8 mouse cellular contexts compared by ENCODE assay signal in genomic region chr1:111864063-111864778, GRCm38 (mm10). TPM values are rescaled to one million over a fixed set of nuclear protein-coding genes. Genes with fewer than 3 reads are reported as not detected.
DNase-seq lines count a peak whose midpoint lies in the region; ATAC-seq and TF ChIP-seq lines count a peak whose summit lies in the region.

No protein-coding gene starts in this region.

- H3K9me3 ChIP-seq in heart, embryonic 10.5 days = no peaks in the 10 kb centered on the region
- no peaks in the 10 kb centered on the region for H3K9me3 ChIP-seq in kidney, embryonic 14.5 days (ENCODE audit: control insufficient read depth, low read length)
- no peaks in the 10 kb centered on the region for H3K9me3 ChIP-seq in limb, embryonic 14.5 days (ENCODE audit: control insufficient read depth, low read length)
- H3K9me3 ChIP-seq in midbrain, embryonic 16.5 days (replicated peaks; ENCODE audit: control insufficient read depth, low read length, poor library complexity, severe bottlenecking) = no peaks in the 10 kb centered on the region

- DNase-seq in brain, adult 2 months (ENCODE audit: low read depth, low spot score) = peak; percentile 94
- DNase-seq in heart, embryonic 10.5 days (ENCODE audit: low spot score) = peak; percentile 88
- DNase-seq in limb, embryonic 14.5 days (ENCODE audit: low spot score) = peak; percentile 79
- peak; percentile 10 to 34 for DNase-seq in spleen, postnatal 14 days (ENCODE audit: low spot score in 2 of 2)

- TF ChIP-seq POLR2A in embryonic fibroblast, embryonic 13.5 days (IDR thresholded peaks at IDR 0.05; ENCODE audit: low read depth, low read length) = 0 out of 2 replicates have a peak, but pooled peaks have one; percentile 35
- TF ChIP-seq POLR2A in limb, embryonic 14.5 days (IDR thresholded peaks at IDR 0.05; ENCODE audit: borderline replicate concordance, extremely low read depth, insufficient read depth, insufficient read length) = no peak

- H3K79me2 ChIP-seq in C2C12 (ENCODE audit: control insufficient read depth, insufficient read depth) = no peaks in the 10 kb centered on the region

- H3K27ac ChIP-seq in embryonic fibroblast, embryonic 13.5 days (ENCODE audit: insufficient read depth, low read length) = peak overlapping the region; percentile 83
- H3K27ac ChIP-seq in heart, embryonic 10.5 days = peak overlapping the region; percentile 91
- H3K27ac ChIP-seq in kidney, embryonic 14.5 days (ENCODE audit: low read depth, low read length) = peak overlapping the region; percentile 92
- H3K27ac ChIP-seq in limb, embryonic 14.5 days (replicated peaks; ENCODE audit: low read depth, low read length) = peak overlapping the region; percentile 99
- H3K27ac ChIP-seq in midbrain, embryonic 16.5 days (ENCODE audit: low read length) = peak overlapping the region; percentile 90

- H3K9ac ChIP-seq in kidney, embryonic 14.5 days (ENCODE audit: low read depth, low read length) = peak overlapping the region; percentile 85
- H3K9ac ChIP-seq in limb, embryonic 14.5 days (ENCODE audit: low read depth, low read length, severe bottlenecking) = peak overlapping the region; percentile 96
- peak overlapping the region; percentile 89 for H3K9ac ChIP-seq in midbrain, embryonic 16.5 days (ENCODE audit: low read depth, low read length)

- WGBS in heart, embryonic 10.5 days = under 1% methylated on average over 41 of the region's 41 CpGs
- under 1% methylated on average over 40 of the region's 41 CpGs for WGBS in kidney, embryonic 14.5 days
- 2% methylated on average over 33 of the region's 41 CpGs for WGBS in limb, embryonic 14.5 days
- under 1% methylated on average over 35 of the region's 41 CpGs for WGBS in midbrain, embryonic 16.5 days

- peak overlapping the region; percentile 50 for H3K4me3 ChIP-seq in C2C12 (ENCODE audit: insufficient read depth, poor library complexity, severe bottlenecking)
- H3K4me3 ChIP-seq in embryonic fibroblast, embryonic 13.5 days (ENCODE audit: insufficient read depth, low read length) = peak overlapping the region; percentile 87
- peak overlapping the region; percentile 82 for H3K4me3 ChIP-seq in heart, embryonic 10.5 days
- H3K4me3 ChIP-seq in kidney, embryonic 14.5 days (ENCODE audit: low read length) = peak overlapping the region; percentile 75
- peak overlapping the region; percentile 83 for H3K4me3 ChIP-seq in limb, embryonic 14.5 days (replicated peaks; ENCODE audit: low read length)
- peak overlapping the region; percentile 73 for H3K4me3 ChIP-seq in midbrain, embryonic 16.5 days (ENCODE audit: low read depth, low read length)

- H3K79me3 ChIP-seq in C2C12 (ENCODE audit: low read depth) = peaks cover 2% of the 10 kb centered on the region

- TF ChIP-seq CTCF in C2C12 (IDR thresholded peaks at IDR 0.05; ENCODE audit: control insufficient read depth, insufficient read depth, insufficient read length) = peak; percentile 69
- peak; percentile 66; the same call in 1 of the 2 replicates for TF ChIP-seq CTCF in embryonic fibroblast, embryonic 13.5 days (IDR thresholded peaks at IDR 0.05; ENCODE audit: borderline replicate concordance, insufficient read depth, low read length)

- H3K27me3 ChIP-seq in C2C12 (ENCODE audit: control insufficient read depth, insufficient read depth, insufficient read length) = no peaks in the 10 kb centered on the region
- no peaks in the 10 kb centered on the region for H3K27me3 ChIP-seq in heart, embryonic 10.5 days (ENCODE audit: insufficient read depth, poor library complexity, severe bottlenecking)
- H3K27me3 ChIP-seq in kidney, embryonic 14.5 days (ENCODE audit: control insufficient read depth, insufficient read depth, low read length) = no peaks in the 10 kb centered on the region
- H3K27me3 ChIP-seq in limb, embryonic 14.5 days (ENCODE audit: control insufficient read depth, insufficient read depth, low read length) = no peaks in the 10 kb centered on the region
- H3K27me3 ChIP-seq in midbrain, embryonic 16.5 days (ENCODE audit: control insufficient read depth, insufficient read depth, low read depth, low read length) = no peaks in the 10 kb centered on the region

- peak overlapping the region; percentile 74 for H3ac ChIP-seq in C2C12 (ENCODE audit: control insufficient read depth, insufficient read length, low read depth)

- H3K4me2 ChIP-seq in kidney, embryonic 14.5 days (replicated peaks; ENCODE audit: low read depth, low read length) = peak overlapping the region; percentile 71
- peak overlapping the region; percentile 56 for H3K4me2 ChIP-seq in limb, embryonic 14.5 days (replicated peaks; ENCODE audit: low read depth, low read length, severe bottlenecking)
- H3K4me2 ChIP-seq in midbrain, embryonic 16.5 days (ENCODE audit: low read length) = peak overlapping the region; percentile 75

- H3K36me3 ChIP-seq in C2C12 (ENCODE audit: control insufficient read depth, insufficient read depth) = no peaks in the 10 kb centered on the region
- no peaks in the 10 kb centered on the region for H3K36me3 ChIP-seq in heart, embryonic 10.5 days
- no peaks in the 10 kb centered on the region; the same call in 1 of the 2 replicates for H3K36me3 ChIP-seq in kidney, embryonic 14.5 days (ENCODE audit: control insufficient read depth, insufficient read depth, low read length)
- peaks cover 6% of the 10 kb centered on the region; the same call in 1 of the 2 replicates for H3K36me3 ChIP-seq in limb, embryonic 14.5 days (ENCODE audit: control insufficient read depth, insufficient read depth, low read length)
- no peaks in the 10 kb centered on the region for H3K36me3 ChIP-seq in midbrain, embryonic 16.5 days (ENCODE audit: control insufficient read depth, insufficient read depth, low read length)

- peak; percentile 90 for ATAC-seq in kidney, embryonic 14.5 days (ENCODE audit: low FRiP score, low TSS enrichment)
- peak; percentile 82 for ATAC-seq in limb, embryonic 14.5 days (ENCODE audit: low FRiP score, low read depth)
- ATAC-seq in midbrain, embryonic 16.5 days = peak; percentile 88

- no peaks in the 10 kb centered on the region for H3K4me1 ChIP-seq in embryonic fibroblast, embryonic 13.5 days (ENCODE audit: control insufficient read depth, insufficient read depth, low read length)
- H3K4me1 ChIP-seq in heart, embryonic 10.5 days = no peaks in the 10 kb centered on the region
- H3K4me1 ChIP-seq in kidney, embryonic 14.5 days (ENCODE audit: control insufficient read depth, insufficient read depth, low read length) = 0 out of 2 replicates have a peak, but pooled peaks cover 4% of the 10 kb centered on the region
- peaks cover 14% of the 10 kb centered on the region; the same call in 1 of the 2 replicates for H3K4me1 ChIP-seq in limb, embryonic 14.5 days (ENCODE audit: control insufficient read depth, insufficient read depth, low read length)
- H3K4me1 ChIP-seq in midbrain, embryonic 16.5 days (ENCODE audit: control insufficient read depth, insufficient read depth, low read length) = peaks cover 11% of the 10 kb centered on the region

TF ChIP-seq in C2C12, 6 proteins besides CTCF, POLR2A, EP300 and RAD21:
- TF ChIP-seq MYOG (IDR thresholded peaks at IDR 0.05; ENCODE audit: control insufficient read depth, extremely low read depth, insufficient read length) = no peak
- TF ChIP-seq CEBPB (IDR thresholded peaks at IDR 0.05; ENCODE audit: low read depth) = no peak
- TF ChIP-seq MYOD1 (IDR thresholded peaks at IDR 0.05; ENCODE audit: control insufficient read depth, insufficient read length, low read depth) = no peak
- no peak for TF ChIP-seq USF1 (IDR thresholded peaks at IDR 0.05; ENCODE audit: low read depth)
- no peak for TF ChIP-seq MAX (IDR thresholded peaks at IDR 0.05)
- no peak for TF ChIP-seq FOSL1 (IDR thresholded peaks at IDR 0.05; ENCODE audit: insufficient read depth, low read length, poor library complexity, severe bottlenecking)
TF ChIP-seq in C2C12: peak in this region for 0.

RNA-seq across cellular contexts. Expression of gene Dsel, which starts 0.5 kb away (rescaled TPM):
- 2.3 TPM for polyA plus RNA-seq in C2C12 (2012; fragmentation: generic; extraction: Trizol)
- 22.4 and 32.3 TPM in 2 replicates for polyA plus RNA-seq in embryonic fibroblast, embryonic 13.5 days (2011; ENCODE audit: insufficient read length, low read depth, missing spikeins)
- 5.8 and 6.3 TPM in 2 replicates for polyA plus RNA-seq in heart, embryonic 10.5 days (2016; fragmentation: Nextera tagmentation; extraction: Ambion mirVana)
- 6.5 and 12.0 TPM in 2 replicates for polyA plus RNA-seq in kidney, embryonic 14.5 days (2014; fragmentation: Nextera tagmentation; extraction: Ambion mirVana)
- 16.4 and 17.9 TPM in 2 replicates for polyA plus RNA-seq in limb, embryonic 14.5 days (2012; rRNA removed)
- 29.2 and 31.3 TPM in 2 replicates for polyA plus RNA-seq in limb, embryonic 14.5 days (2014; fragmentation: Nextera tagmentation; extraction: Ambion mirVana)
- 11.0 and 11.3 TPM in 2 replicates for polyA plus RNA-seq in midbrain, embryonic 16.5 days (2015; fragmentation: Nextera tagmentation; extraction: Ambion mirVana)

Comparison
In these comparisons a context has a peak if more than half of its experiments do, and no peak if none do; other contexts are left out.
1. Peak in every context shown above with its lines: DNase-seq, ATAC-seq, H3K4me3 ChIP-seq and H3K27ac ChIP-seq.
2. DNase-seq: peak in every context shown above with its lines; median percentile 94 in brain, adult 2 months; 88 in heart, embryonic 10.5 days; 79 in limb, embryonic 14.5 days; 22 in spleen, postnatal 14 days.